Mouse (Mus musculus): ENCODE measurements at regions not wholly inside any gene's neighbourhood (a gene's known extent, or its start where the extent isn't known, plus 50 kb on each side); places are given as distances from the start of the nearest gene placed in this dataset.

GRCm38 (mm10) chr16:76549628-76550027 is 176.0 kb upstream of the Nrip1 start:
- TF ChIP-seq CTCF (IDR thresholded peaks at IDR 0.05; ENCODE audit: extremely low read depth, insufficient read depth, insufficient read length, insufficient replicate concordance) = no peak
- no peak for TF ChIP-seq POLR2A (IDR thresholded peaks at IDR 0.05; ENCODE audit: low read depth, low read length)
